Mouse (Mus musculus) liver, embryonic 14.5 days (tissue): Measurements from ENCODE around the gene Nthl1. TPM values are rescaled to one million over a fixed set of nuclear protein-coding genes. Genes with fewer than 3 reads are reported as not detected.
"Not testable (repeated sequence)": the region's sequence is repeated elsewhere in the genome, so short reads cannot be mapped to it uniquely, and the experiment has no call there.

Experiments
- ATAC-seq: fragments of 200-750 bp; cut with Nextera tagmentation; 2 replicates; pipeline ENCODE4 v1.8.0; 2017; ENCODE audit warnings: moderate number of reproducible peaks, mild to moderate bottlenecking, moderate library complexity; ENCODE audit not compliant: insufficient read depth
- DNase-seq, 3 experiments: peaks; one replicate each; pipeline ENCODE4 v3.0.0-alpha.2; 2012 to 2013; ENCODE audit warnings: low read depth in 3 of 3, low spot score in 3 of 3
- H3K27ac ChIP-seq: fragments of 300-500 bp; sonication (generic); 2 replicates; pipeline ENCODE4 v1.5.1; 2014; ENCODE audit warnings: moderate library complexity, mild to moderate bottlenecking, control low read depth, inconsistent platforms
- H3K27me3 ChIP-seq: fragments of 300-500 bp; sonication (generic); 2 replicates; pipeline ENCODE4 v1.6.1; 2014; ENCODE audit warnings: mild to moderate bottlenecking, low read length, moderate library complexity; ENCODE audit not compliant: control insufficient read depth, insufficient read depth
- H3K36me3 ChIP-seq: fragments of 300-500 bp; sonication (generic); replicated peaks from 2 replicates; pipeline ENCODE4 v1.6.1; 2014; ENCODE audit warnings: low read depth; ENCODE audit not compliant: control insufficient read depth, insufficient read depth
- H3K4me1 ChIP-seq, 2 experiments: fragments of 200-500 bp in 1 of 2; fragments of 300-500 bp in 1 of 2; sonication (generic) in 1 of 2; replicated peaks; 2 replicates each; pipeline ENCODE4 v1.6.1; 2012 to 2014; ENCODE audit warnings: antibody characterized with exemption in 1 of 2, inconsistent platforms in 1 of 2, low read length in 1 of 2; ENCODE audit not compliant: control insufficient read depth in 2 of 2, insufficient read depth in 2 of 2
- H3K4me2 ChIP-seq: fragments of 300-500 bp; sonication (generic); 2 replicates; pipeline ENCODE4 v1.6.1; 2014; ENCODE audit warnings: low read depth, mild to moderate bottlenecking, control low read depth, moderate library complexity
- H3K4me3 ChIP-seq, 2 experiments: fragments of 200-500 bp in 1 of 2; fragments of 300-500 bp in 1 of 2; sonication (generic) in 1 of 2; 2 replicates each; pipeline ENCODE4 v1.5.1; 2012 to 2014; ENCODE audit warnings: low read depth in 2 of 2, low read length in 2 of 2, mild to moderate bottlenecking in 2 of 2, control low read depth in 1 of 2, inconsistent platforms in 1 of 2, moderate library complexity in 1 of 2; ENCODE audit not compliant: insufficient read depth in 1 of 2
- H3K9ac ChIP-seq: fragments of 300-500 bp; sonication (generic); replicated peaks from 2 replicates; pipeline ENCODE4 v1.6.1; 2014; ENCODE audit warnings: mild to moderate bottlenecking, control low read depth, moderate library complexity
- H3K9me3 ChIP-seq: fragments of 300-500 bp; sonication (generic); 2 replicates; pipeline ENCODE4 v1.6.1; 2016; ENCODE audit warnings: low read length, mixed read lengths; ENCODE audit not compliant: control insufficient read depth
- CTCF ChIP-seq: IDR thresholded peaks from 2 replicates; pipeline ENCODE4 v1.5.1; 2016; ENCODE audit warnings: antibody characterized with exemption, low read depth, control low read depth
- EP300 ChIP-seq: IDR thresholded peaks from 2 replicates; pipeline ENCODE4 v1.6.1; 2016; ENCODE audit warnings: antibody characterized with exemption, low read depth
- WGBS: fragments of 180-500 bp; shearing (Covaris S2); extraction: QIAGEN DNeasy Blood & Tissue Kit; methylation state at CpG from one replicate; pipeline ENCODE4 v1.1.7; 2014; ENCODE audit not compliant: insufficient replicate concordance; 5-methylcytosine and 5-hydroxymethylcytosine counted together
- polyA plus RNA-seq, 2 experiments: library from polyadenylated mRNA; depleted of rRNA in 1 of 2; stranded (reverse) in 1 of 2; unstranded in 1 of 2; fragments of >200 nt; fragmentation: Nextera tagmentation in 1 of 2; extraction: Ambion mirVana in 1 of 2; gene quantifications; 2 replicates each; pipeline versions ENCODE4 v1.2.1 to v1.2.3; 2012 to 2014

Gene Nthl1
- polyA plus RNA-seq, 2 experiments: 5.9 to 6.2 TPM

DNA sequence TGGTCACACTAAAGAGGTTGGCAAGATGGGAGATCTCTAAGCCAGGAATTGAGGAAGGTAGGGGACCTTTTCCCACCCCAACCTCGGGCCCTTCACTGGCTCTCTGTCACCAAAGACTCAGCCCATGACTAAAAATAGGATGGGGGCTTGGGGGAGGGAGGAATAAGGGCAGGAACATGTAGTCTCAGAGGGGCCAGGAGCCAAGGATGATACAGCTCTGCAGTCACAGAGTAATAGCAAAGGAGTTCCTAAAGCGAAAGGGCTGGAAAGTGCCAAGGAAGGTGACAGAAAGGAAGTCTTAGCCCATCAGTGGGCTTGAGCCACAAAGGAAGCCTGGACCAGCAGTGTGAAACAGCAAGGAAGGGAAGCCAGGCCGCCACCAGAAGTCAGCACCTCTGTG is 19.4 kb downstream of the Nthl1 start:
- Histone ChIP-seq H3K36me3 (no peaks in the 10 kb centered on the region), H3K27me3 (peaks cover 35% of the 10 kb centered on the region), H3K9me3 (no peaks in the 10 kb centered on the region), H3K4me2 (no peak overlapping the region), H3K27ac (no peak overlapping the region), H3K4me1 (peaks cover 0 to 4% of the 10 kb centered on the region in 2 experiments; a peak in 1 of 4 replicates), H3K4me3 (no peak overlapping the region), H3K9ac (no peak overlapping the region)
- 38% methylated on average over 3 of the region's 3 CpGs for WGBS
- TF ChIP-seq EP300 (no peak), CTCF (no peak)
- no peak for ATAC-seq
- DNase-seq: no peak

DNA sequence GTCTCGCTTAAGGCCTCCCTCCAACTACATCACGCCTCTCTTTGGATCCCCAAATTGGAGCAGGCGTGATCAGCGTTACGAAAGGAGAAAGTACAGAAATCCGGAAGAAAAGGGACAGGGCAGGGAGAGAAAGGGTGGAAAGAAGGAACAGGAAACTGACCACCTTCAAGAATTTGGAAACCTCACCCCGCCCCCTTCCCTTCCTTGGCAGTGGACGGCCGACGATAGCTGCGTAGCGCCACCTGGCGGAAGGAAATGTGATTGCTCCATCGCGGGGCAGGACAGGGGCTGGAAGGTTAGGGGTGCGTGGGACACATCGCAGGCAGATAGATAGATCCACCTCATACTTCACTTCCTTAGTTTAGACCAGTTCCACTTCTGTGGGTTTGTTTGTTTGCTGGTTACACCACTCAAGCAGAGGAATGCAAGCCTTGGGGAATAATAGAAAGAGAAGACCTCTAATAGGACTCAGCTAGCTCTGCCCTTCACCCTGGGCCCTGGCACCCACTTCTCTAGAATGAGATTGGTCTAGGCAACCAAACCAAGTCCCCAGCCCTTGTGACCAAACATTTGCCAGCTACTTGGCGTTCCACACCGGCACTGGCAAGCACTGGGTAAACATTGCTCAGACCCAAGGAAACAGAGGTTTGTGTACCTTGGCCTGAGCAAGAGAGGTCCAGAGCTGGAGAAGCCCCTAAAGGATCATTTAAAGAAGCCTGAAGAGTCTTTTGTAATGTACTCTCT is 21.7 kb downstream of the Nthl1 start:
- Histone ChIP-seq H3K27me3 (peaks cover 50% of the 10 kb centered on the region), H3K4me3 (peak overlapping the region in 1 of 2 experiments; percentile 28; a peak in 1 of 4 replicates)
- 4% methylated on average over 19 of the region's 19 CpGs for whole genome bisulfite sequencing

DNA sequence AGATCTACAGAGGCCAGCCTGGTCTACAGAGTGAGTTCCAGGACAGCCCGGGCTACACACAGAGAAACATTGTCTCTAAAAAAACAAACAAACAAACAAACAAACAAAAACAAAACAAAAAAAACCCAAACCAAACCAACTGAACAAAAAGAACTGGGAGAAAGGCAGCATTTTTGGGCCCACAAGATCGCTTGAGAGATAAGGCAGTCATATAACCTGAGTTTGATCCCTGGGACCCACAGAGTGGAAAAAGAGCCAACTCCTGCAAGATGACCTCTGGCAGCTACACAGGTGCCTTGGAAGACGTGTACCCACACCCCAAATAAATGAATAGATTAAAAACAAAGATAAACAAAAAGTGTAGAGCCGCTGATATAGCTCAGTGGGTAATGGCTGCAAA is 22.5 kb downstream of the Nthl1 start:
- Histone ChIP-seq H3K27me3 (peaks cover 48% of the 10 kb centered on the region), H3K9ac (no peak overlapping the region), H3K9me3 (no peaks in the 10 kb centered on the region), H3K27ac (no peak overlapping the region), H3K4me2 (no peak overlapping the region), H3K4me1 (peaks cover 0 to 4% of the 10 kb centered on the region in 2 experiments; a peak in 1 of 4 replicates), H3K36me3 (no peaks in the 10 kb centered on the region), H3K4me3 (no peak overlapping the region)
- TF ChIP-seq EP300: no peak
- TF ChIP-seq CTCF: no peak
- ATAC-seq (no peak), DNase-seq (no peak)
- 64% methylated on average over 4 of the region's 4 CpGs for WGBS

More for the DNA sequence above, 21.7 kb downstream of the Nthl1 start:
- Histone ChIP-seq H3K27ac (no peak overlapping the region), H3K4me1 (peaks cover 0 to 4% of the 10 kb centered on the region in 2 experiments; a peak in 1 of 4 replicates), H3K9ac (no peak overlapping the region), H3K4me2 (peak overlapping the region; percentile 36), H3K36me3 (no peaks in the 10 kb centered on the region), H3K9me3 (no peaks in the 10 kb centered on the region)
- peak; percentile 99 for TF ChIP-seq CTCF
- TF ChIP-seq EP300: no peak
- DNase-seq (peak in 1 of 3 experiments; percentile 57), ATAC-seq (peak; percentile 50; the same call in 1 of the 2 replicates)

DNA sequence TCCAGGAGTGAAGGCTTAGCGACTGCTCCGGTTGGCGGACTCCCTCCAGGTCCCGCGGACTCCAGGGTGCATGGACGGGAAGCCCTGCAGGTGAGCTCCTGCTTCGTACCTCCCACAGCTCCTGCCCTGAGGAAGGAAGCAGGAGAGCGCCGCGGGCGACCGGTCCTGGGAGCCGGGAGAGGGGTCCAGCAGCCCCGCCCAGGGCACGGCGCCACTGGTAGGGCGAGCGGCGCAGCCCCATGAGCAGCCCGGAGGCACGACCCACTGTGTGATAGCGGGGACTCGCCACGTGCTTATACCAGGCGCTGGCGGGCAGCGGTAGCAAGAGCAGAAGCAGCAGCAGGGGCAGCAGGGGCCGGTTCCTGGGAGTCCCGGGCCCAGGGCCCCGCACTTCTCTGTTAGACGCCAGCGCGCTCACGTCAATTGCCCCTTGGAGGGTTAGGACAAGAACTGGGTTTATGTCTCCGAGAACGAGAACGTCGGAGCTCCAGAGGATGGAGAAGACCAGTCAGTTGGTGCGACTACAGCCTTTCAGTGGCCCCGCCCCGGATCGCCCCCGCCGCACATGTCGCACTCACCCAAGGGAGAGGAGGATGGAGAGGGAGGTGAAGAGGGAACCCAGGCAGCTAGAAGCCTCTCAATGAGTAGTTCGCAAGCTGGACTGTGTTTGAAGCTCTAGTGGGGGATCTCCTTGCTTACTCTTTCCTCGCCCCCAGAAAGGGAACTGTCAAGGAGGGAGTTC is 25.7 kb downstream of the Nthl1 start, which contains the start of gene Npw:
Gene Npw (minus strand): TSS at position 441 of the 742 bp plus-strand sequence.
- peak; percentile 41; the same call in 1 of the 2 replicates for ATAC-seq
- peak within 1 kb of the TSS; percentile 60 for H3K4me2 ChIP-seq
- H3K36me3 ChIP-seq: no peaks in the 10 kb centered on the region
- WGBS: 2% methylated on average over 47 of the region's 47 CpGs
- no peak within 1 kb of the TSS for H3K27ac ChIP-seq
- H3K27me3 ChIP-seq: peaks cover 30% of the 10 kb centered on the region
- TF ChIP-seq CTCF (no peak), EP300 (no peak)
- no peaks in the 10 kb centered on the region for H3K4me1 ChIP-seq
- H3K9me3 ChIP-seq: no peaks in the 10 kb centered on the region
- peak within 1 kb of the TSS in 1 of 2 experiments; percentile 17; a peak in 2 of 4 replicates for H3K4me3 ChIP-seq
- no peak for DNase-seq
- H3K9ac ChIP-seq: no peak within 1 kb of the TSS

- not testable (repeated sequence) for H3K27ac ChIP-seq, H3K9me3 ChIP-seq, H3K4me3 ChIP-seq, ATAC-seq, H3K36me3 ChIP-seq, H3K27me3 ChIP-seq, DNase-seq, H3K4me2 ChIP-seq, H3K9ac ChIP-seq
- peaks cover 21 to 23% of the 10 kb centered on the region in 2 experiments for H3K4me1 ChIP-seq
- 66% methylated on average over 7 of the region's 7 CpGs for WGBS
These were observed 34.5 kb downstream of the Nthl1 start for GRCm38 (mm10) chr17:24667011-24667410.
